Mouse (Mus musculus) retina, postnatal 7 days (tissue): ENCODE data around the gene Ampd3.

Experiments
- DNase-seq: peaks from one replicate; pipeline ENCODE4 v3.0.0-alpha.2; 2012; ENCODE audit warnings: low read depth, low spot score

Gene Ampd3

GRCm38 (mm10) chr7:110769094-110769493, 1.1 kb downstream of the Ampd3 start:
- no peak for DNase-seq

- DNase-seq: no peak
These were observed 2.9 kb downstream of the Ampd3 start for GRCm38 (mm10) chr7:110770949-110771348.

- DNase-seq: no peak
These were observed 4.3 kb downstream of the Ampd3 start for GRCm38 (mm10) chr7:110772343-110772742.

GRCm38 (mm10) chr7:110773204-110774002, 5.4 kb downstream of the Ampd3 start:
- DNase-seq: no peak

- DNase-seq: no peak
These were observed 6.1 kb downstream of the Ampd3 start for GRCm38 (mm10) chr7:110774077-110774476.

GRCm38 (mm10) chr7:110774674-110775073, 6.7 kb downstream of the Ampd3 start:
- no peak for DNase-seq

GRCm38 (mm10) chr7:110777146-110778001, 9.4 kb downstream of the Ampd3 start:
- no peak for DNase-seq

GRCm38 (mm10) chr7:110778933-110779332, 10.9 kb downstream of the Ampd3 start:
- DNase-seq: no peak

GRCm38 (mm10) chr7:110779605-110780111, 11.7 kb downstream of the Ampd3 start:
- DNase-seq: no peak

- DNase-seq: no peak
These were observed 12.5 kb downstream of the Ampd3 start for GRCm38 (mm10) chr7:110780520-110780919.

- DNase-seq: no peak
These were observed 13.3 kb downstream of the Ampd3 start for GRCm38 (mm10) chr7:110781231-110781711.

- DNase-seq: no peak
These were observed 14.1 kb downstream of the Ampd3 start for GRCm38 (mm10) chr7:110782135-110782534.

- DNase-seq: no peak
These were observed 15.0 kb downstream of the Ampd3 start for GRCm38 (mm10) chr7:110782845-110783478.

GRCm38 (mm10) chr7:110784965-110785364, 17.0 kb downstream of the Ampd3 start:
- DNase-seq: no peak

GRCm38 (mm10) chr7:110785741-110786146, 17.7 kb downstream of the Ampd3 start:
- no peak for DNase-seq

GRCm38 (mm10) chr7:110787310-110787709, 19.3 kb downstream of the Ampd3 start:
- no peak for DNase-seq

- DNase-seq: no peak
These were observed 22.9 kb downstream of the Ampd3 start for GRCm38 (mm10) chr7:110790878-110791277.

- no peak for DNase-seq
These were observed 24.2 kb downstream of the Ampd3 start for GRCm38 (mm10) chr7:110792201-110792600.

- DNase-seq: no peak
These were observed 24.8 kb downstream of the Ampd3 start for GRCm38 (mm10) chr7:110792834-110793233.

GRCm38 (mm10) chr7:110794722-110795121, 26.7 kb downstream of the Ampd3 start:
- no peak for DNase-seq

- DNase-seq: no peak
These were observed 28.5 kb downstream of the Ampd3 start for GRCm38 (mm10) chr7:110796367-110797051.
